Mouse (Mus musculus) limb, embryonic 14.5 days (tissue): ENCODE measurements at regions not wholly inside any gene's neighbourhood (a gene's known extent, or its start where the extent isn't known, plus 50 kb on each side); places are given as distances from the start of the nearest gene placed in this dataset.

Experiments
- ATAC-seq: fragments of 200-750 bp; cut with Nextera tagmentation; 2 replicates; pipeline ENCODE4 v1.8.0; 2017; ENCODE audit warnings: low read depth, moderate number of reproducible peaks, moderate TSS enrichment; ENCODE audit not compliant: low FRiP score
- DNase-seq: peaks from one replicate; pipeline ENCODE4 v3.0.0-alpha.2; 2015; ENCODE audit warnings: low spot score
- H3K27ac ChIP-seq: fragments of 300-500 bp; sonication (generic); replicated peaks from 2 replicates; pipeline ENCODE4 v1.5.1; 2014; ENCODE audit warnings: low read depth, mild to moderate bottlenecking, low read length, moderate library complexity, mixed read lengths
- H3K27me3 ChIP-seq: fragments of 300-500 bp; sonication (generic); 2 replicates; pipeline ENCODE4 v1.6.1; 2014; ENCODE audit warnings: low read length, mixed read lengths; ENCODE audit not compliant: control insufficient read depth, insufficient read depth
- H3K36me3 ChIP-seq: fragments of 300-500 bp; sonication (generic); 2 replicates; pipeline ENCODE4 v1.6.1; 2014; ENCODE audit warnings: mild to moderate bottlenecking, low read length, moderate library complexity, mixed read lengths; ENCODE audit not compliant: control insufficient read depth, insufficient read depth
- H3K4me1 ChIP-seq: fragments of 300-500 bp; sonication (generic); 2 replicates; pipeline ENCODE4 v1.6.1; 2014; ENCODE audit warnings: antibody characterized with exemption, low read length, mixed read lengths; ENCODE audit not compliant: control insufficient read depth, insufficient read depth
- H3K4me2 ChIP-seq: fragments of 300-500 bp; sonication (generic); replicated peaks from 2 replicates; pipeline ENCODE4 v1.6.1; 2014; ENCODE audit warnings: low read depth, mild to moderate bottlenecking, low read length, moderate library complexity; ENCODE audit not compliant: severe bottlenecking
- H3K4me3 ChIP-seq: fragments of 300-500 bp; sonication (generic); replicated peaks from 2 replicates; pipeline ENCODE4 v1.5.1; 2014; ENCODE audit warnings: low read length
- H3K9ac ChIP-seq: fragments of 300-500 bp; sonication (generic); 2 replicates; pipeline ENCODE4 v1.6.1; 2014; ENCODE audit warnings: mild to moderate bottlenecking, low read depth, low read length, moderate library complexity; ENCODE audit not compliant: severe bottlenecking
- H3K9me3 ChIP-seq: fragments of 300-500 bp; sonication (generic); 2 replicates; pipeline ENCODE4 v1.6.1; 2016; ENCODE audit warnings: low read length; ENCODE audit not compliant: control insufficient read depth
- POLR2A ChIP-seq: fragments of 200-500 bp; IDR thresholded peaks from 2 replicates; pipeline ENCODE4 v1.8.0; 2012; ENCODE audit warnings: inconsistent platforms, mild to moderate bottlenecking, moderate library complexity, borderline replicate concordance; ENCODE audit not compliant: insufficient read depth, insufficient read length; ENCODE audit errors: extremely low read depth
- WGBS: fragments of 180-500 bp; shearing (Covaris S2); extraction: QIAGEN DNeasy Blood & Tissue Kit; methylation state at CpG from one replicate; pipeline ENCODE4 v1.1.7; 2014; 5-methylcytosine and 5-hydroxymethylcytosine counted together

DNA sequence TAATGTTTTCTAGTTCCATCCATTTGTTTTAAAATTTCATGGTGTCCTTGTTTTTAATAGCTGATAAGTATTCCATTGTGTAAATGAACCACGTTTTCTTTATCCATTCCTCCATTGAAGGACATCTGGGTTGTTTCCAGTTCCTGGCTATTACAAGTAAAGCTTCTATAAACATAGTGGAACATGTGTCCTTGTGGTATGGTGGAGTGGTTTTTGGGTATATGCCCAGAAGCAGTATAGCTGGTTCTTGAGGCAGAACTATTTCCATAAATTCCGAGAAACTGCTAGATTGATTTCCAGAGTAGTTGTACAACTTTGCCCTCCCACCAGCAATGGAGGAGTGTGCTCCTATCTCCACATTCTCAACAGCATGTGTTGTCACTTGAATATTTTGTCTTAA, 858.8 kb downstream of the Car8 start:
- H3K27ac ChIP-seq = no peak overlapping the region
- DNase-seq (peak; percentile 72), ATAC-seq (0 out of 2 replicates have a peak, but pooled peaks have one; percentile 34)
- WGBS = 24% methylated on average over 2 of the region's 2 CpGs
- no peak for TF ChIP-seq POLR2A
- no peaks in the 10 kb centered on the region for H3K27me3 ChIP-seq
- H3K4me3 ChIP-seq = no peak overlapping the region
- no peaks in the 10 kb centered on the region for H3K36me3 ChIP-seq
- H3K9ac ChIP-seq = no peak overlapping the region
- no peaks in the 10 kb centered on the region for H3K9me3 ChIP-seq
- H3K4me2 ChIP-seq = no peak overlapping the region
- H3K4me1 ChIP-seq = 0 out of 2 replicates have a peak, but pooled peaks cover 2% of the 10 kb centered on the region

DNA sequence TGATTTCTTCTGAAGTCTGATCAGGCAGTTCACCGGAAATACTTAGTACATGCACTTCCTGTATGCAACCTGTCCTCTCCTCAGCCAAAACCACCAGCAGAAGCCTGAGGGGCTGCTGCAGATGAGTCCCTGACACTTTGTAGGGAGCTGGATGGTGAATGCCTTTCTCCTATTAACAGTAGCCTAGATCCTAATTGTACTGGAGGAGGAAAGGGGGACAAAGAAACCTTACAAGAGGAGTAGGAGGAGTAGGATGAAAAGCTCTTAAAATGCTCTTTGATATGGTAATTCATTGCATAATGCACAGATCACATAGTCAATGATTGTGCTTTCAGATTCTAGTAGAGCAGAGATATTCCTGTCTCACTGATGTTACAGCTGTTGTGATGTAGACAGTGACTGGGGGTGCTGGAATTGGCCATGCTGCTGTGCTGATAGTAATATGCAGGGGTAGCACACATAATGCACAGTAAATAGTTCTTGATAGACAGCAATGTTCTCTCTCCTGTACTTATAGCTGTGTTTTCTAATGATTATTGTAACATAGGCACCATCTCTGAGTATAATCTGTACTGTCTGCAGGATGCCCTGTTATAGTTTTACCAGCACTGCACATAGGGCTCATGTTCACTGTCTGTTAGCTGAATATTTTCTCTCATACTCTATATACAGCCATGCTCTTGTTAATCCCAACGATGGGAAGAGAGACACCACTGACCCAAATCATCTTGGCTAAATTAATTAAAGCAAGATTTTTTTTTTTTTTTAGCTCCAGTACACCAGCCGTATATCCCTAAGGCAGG, 874.4 kb downstream of the Car8 start:
- ATAC-seq = no peak
- H3K36me3 ChIP-seq = no peaks in the 10 kb centered on the region
- WGBS = 79% methylated on average over 3 of the region's 3 CpGs
- DNase-seq = no peak
- H3K4me2 ChIP-seq = no peak overlapping the region
- no peaks in the 10 kb centered on the region for H3K9me3 ChIP-seq
- no peak for TF ChIP-seq POLR2A
- no peak overlapping the region for H3K9ac ChIP-seq
- no peak overlapping the region for H3K4me3 ChIP-seq
- H3K4me1 ChIP-seq = no peaks in the 10 kb centered on the region
- H3K27ac ChIP-seq = no peak overlapping the region
- H3K27me3 ChIP-seq = no peaks in the 10 kb centered on the region

DNA sequence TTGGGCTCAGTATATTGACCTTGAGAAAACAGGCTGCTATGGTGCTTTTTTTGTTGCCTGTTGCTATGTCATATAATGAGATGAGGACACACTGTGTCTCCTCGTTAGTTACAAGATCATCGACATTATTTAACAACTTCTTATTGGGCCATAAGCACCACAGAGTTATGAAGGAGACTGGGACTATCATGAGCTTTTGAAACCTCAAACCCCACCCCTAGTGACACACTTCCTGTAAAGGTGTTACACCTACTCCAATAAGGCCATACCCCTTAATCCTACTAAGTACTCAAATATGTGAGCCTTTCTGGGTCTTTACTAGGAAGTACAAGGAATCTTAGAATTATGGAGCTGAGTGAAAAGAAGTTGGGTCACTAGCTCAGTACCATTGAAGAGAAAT, 875.3 kb downstream of the Car8 start:
- Histone ChIP-seq H3K4me3 (no peak overlapping the region), H3K4me1 (no peaks in the 10 kb centered on the region), H3K36me3 (no peaks in the 10 kb centered on the region), H3K27ac (no peak overlapping the region), H3K9me3 (no peaks in the 10 kb centered on the region), H3K4me2 (no peak overlapping the region), H3K9ac (no peak overlapping the region), H3K27me3 (no peaks in the 10 kb centered on the region)
- WGBS = 82% methylated on average over 2 of the region's 2 CpGs
- ATAC-seq (no peak), DNase-seq (no peak)
- no peak for TF ChIP-seq POLR2A

DNA sequence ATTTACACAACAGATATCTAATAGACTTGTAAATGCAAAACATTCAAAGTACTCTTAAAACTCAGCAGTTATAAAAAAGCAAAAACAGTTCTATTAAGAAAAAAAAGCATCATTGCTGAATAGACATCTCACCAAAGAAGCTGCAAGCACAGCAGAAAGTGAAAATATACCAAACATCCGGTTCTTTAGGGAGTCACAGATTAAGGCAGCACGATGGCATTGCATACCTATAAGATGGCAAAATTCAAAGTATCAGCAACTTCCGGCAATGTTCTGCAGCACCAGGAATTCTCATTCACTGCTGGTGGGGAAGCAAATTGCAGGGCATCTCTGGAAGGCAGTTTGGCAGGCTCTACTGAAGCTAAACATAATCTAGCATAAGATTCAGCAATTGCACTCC, 882.6 kb downstream of the Car8 start:
- H3K4me1 ChIP-seq = no peaks in the 10 kb centered on the region
- 90% methylated on average over 3 of the region's 3 CpGs for WGBS
- no peak for TF ChIP-seq POLR2A
- no peak overlapping the region for H3K4me3 ChIP-seq
- H3K4me2 ChIP-seq = no peak overlapping the region
- no peaks in the 10 kb centered on the region for H3K36me3 ChIP-seq
- H3K27me3 ChIP-seq = no peaks in the 10 kb centered on the region
- H3K9ac ChIP-seq = no peak overlapping the region
- ATAC-seq (no peak), DNase-seq (no peak)
- no peaks in the 10 kb centered on the region for H3K9me3 ChIP-seq
- H3K27ac ChIP-seq = no peak overlapping the region

DNA sequence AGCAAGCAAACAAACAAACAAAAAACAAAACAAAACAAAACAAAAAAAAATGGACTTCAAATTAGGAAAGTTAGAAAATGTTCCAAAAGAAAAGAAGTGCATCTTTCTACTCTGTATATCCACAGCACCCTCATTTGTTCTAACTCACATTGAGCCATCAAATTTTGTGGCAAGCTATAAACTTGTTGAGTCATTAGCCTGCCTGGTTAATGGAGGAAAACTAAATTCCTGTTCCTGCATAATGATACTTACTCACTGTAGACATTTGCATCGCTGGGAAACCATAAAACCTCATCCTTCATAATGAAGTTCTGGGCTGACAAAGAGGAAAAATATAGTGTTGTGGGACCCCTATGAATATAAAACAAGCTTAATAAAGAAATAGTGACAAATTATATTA, 891.5 kb downstream of the Car8 start:
- DNase-seq (no peak), ATAC-seq (no peak)
- no peaks in the 10 kb centered on the region for H3K27me3 ChIP-seq

More for the DNA sequence above, 891.5 kb downstream of the Car8 start:
- no peak overlapping the region for H3K27ac ChIP-seq
- WGBS = 31% methylated on average over 1 of the region's 1 CpGs
- no peak for TF ChIP-seq POLR2A
- H3K9me3 ChIP-seq = no peaks in the 10 kb centered on the region
- H3K9ac ChIP-seq = no peak overlapping the region
- H3K4me2 ChIP-seq = no peak overlapping the region
- no peak overlapping the region for H3K4me3 ChIP-seq
- H3K4me1 ChIP-seq = no peaks in the 10 kb centered on the region
- H3K36me3 ChIP-seq = no peaks in the 10 kb centered on the region
